Mouse (Mus musculus): Measurements from ENCODE around the gene Gm13287.
"Not testable (repeated sequence)": the region's sequence is repeated elsewhere in the genome, so short reads cannot be mapped to it uniquely, and the experiment has no call there.

GRCm38 (mm10) chr4:88799365-88799764 lies 3.7 kb upstream of the Gm13287 start, which contains the start of gene Gm13285:
- TF ChIP-seq CTCF, EP300 (IDR thresholded peaks at IDR 0.05; ENCODE audit: low read depth): not testable (repeated sequence)

All from liver, embryonic 14.5 days (tissue).